Mouse (Mus musculus): ENCODE results near the gene Taf5. TPM values are rescaled to one million over a fixed set of nuclear protein-coding genes. Genes with fewer than 3 reads are reported as not detected.

The Taf5 gene
- polyA plus RNA-seq, 1 experiment, result 2.4 TPM

- Histone ChIP-seq H3K27me3 (ENCODE audit: control insufficient read depth, insufficient read depth, low read length) (no peaks in the 10 kb centered on the region), H3K27ac (ENCODE audit: insufficient read depth, low read length) (no peak overlapping the region), H3K4me3 (ENCODE audit: extremely low read depth, insufficient read depth, insufficient read length) (no peak overlapping the region), H3K36me3 (ENCODE audit: control insufficient read depth, insufficient read depth, low read length) (no peaks in the 10 kb centered on the region), H3K4me1 (ENCODE audit: control insufficient read depth, insufficient read depth, insufficient read length) (peaks cover 3% of the 10 kb centered on the region; the same call in 1 of the 2 replicates)
- TF ChIP-seq CTCF (IDR thresholded peaks at IDR 0.05; ENCODE audit: extremely low read depth, insufficient read depth, insufficient read length, insufficient replicate concordance) (no peak), POLR2A (IDR thresholded peaks at IDR 0.05; ENCODE audit: low read depth, low read length) (no peak)
- DNase-seq (ENCODE audit: low read depth in 1 of 2, low spot score in 2 of 2), result no peak
- 78% methylated on average over 4 of the region's 4 CpGs for WGBS
Measured at GRCm38 (mm10) chr19:47053471-47053870, 14.1 kb upstream of the Taf5 start.

- WGBS, result 70% methylated on average over 1 of the region's 1 CpGs
- Histone ChIP-seq H3K4me1 (ENCODE audit: control insufficient read depth, insufficient read depth, insufficient read length) (no peaks in the 10 kb centered on the region), H3K27ac (ENCODE audit: insufficient read depth, low read length) (no peak overlapping the region), H3K27me3 (ENCODE audit: control insufficient read depth, insufficient read depth, low read length) (no peaks in the 10 kb centered on the region), H3K4me3 (ENCODE audit: extremely low read depth, insufficient read depth, insufficient read length) (no peak overlapping the region), H3K36me3 (ENCODE audit: control insufficient read depth, insufficient read depth, low read length) (no peaks in the 10 kb centered on the region)
- TF ChIP-seq CTCF (IDR thresholded peaks at IDR 0.05; ENCODE audit: extremely low read depth, insufficient read depth, insufficient read length, insufficient replicate concordance) (no peak), POLR2A (IDR thresholded peaks at IDR 0.05; ENCODE audit: low read depth, low read length) (no peak)
- DNase-seq (ENCODE audit: low read depth in 1 of 2, low spot score in 2 of 2), result no peak
Measured at GRCm38 (mm10) chr19:47057684-47058083, 9.9 kb upstream of the Taf5 start.

- peaks cover 3% of the 10 kb centered on the region for H3K4me1 ChIP-seq (ENCODE audit: control insufficient read depth, insufficient read depth, insufficient read length)
- TF ChIP-seq CTCF (IDR thresholded peaks at IDR 0.05; ENCODE audit: extremely low read depth, insufficient read depth, insufficient read length, insufficient replicate concordance) (no peak), POLR2A (IDR thresholded peaks at IDR 0.05; ENCODE audit: low read depth, low read length) (no peak)
- H3K36me3 ChIP-seq (ENCODE audit: control insufficient read depth, insufficient read depth, low read length), result no peaks in the 10 kb centered on the region
- no peak overlapping the region for H3K4me3 ChIP-seq (ENCODE audit: extremely low read depth, insufficient read depth, insufficient read length)
- no peak overlapping the region for H3K27ac ChIP-seq (ENCODE audit: insufficient read depth, low read length)
- DNase-seq (ENCODE audit: low read depth in 1 of 2, low spot score in 2 of 2), result no peak
- WGBS, result 93% methylated on average over 3 of the region's 3 CpGs
- no peaks in the 10 kb centered on the region for H3K27me3 ChIP-seq (ENCODE audit: control insufficient read depth, insufficient read depth, low read length)
Measured at GRCm38 (mm10) chr19:47065860-47066259, 1.7 kb upstream of the Taf5 start.

GRCm38 (mm10) chr19:47067924-47068611, 522 bp downstream of the Taf5 start:
- H3K27ac ChIP-seq (ENCODE audit: insufficient read depth, low read length), result peak overlapping the region; percentile 94
- peaks cover 3% of the 10 kb centered on the region for H3K4me1 ChIP-seq (ENCODE audit: control insufficient read depth, insufficient read depth, insufficient read length)
- H3K27me3 ChIP-seq (ENCODE audit: control insufficient read depth, insufficient read depth, low read length), result no peaks in the 10 kb centered on the region
- H3K4me3 ChIP-seq (ENCODE audit: extremely low read depth, insufficient read depth, insufficient read length), result peak overlapping the region; percentile 98
- under 1% methylated on average over 67 of the region's 72 CpGs for WGBS
- DNase-seq (ENCODE audit: low read depth in 1 of 2, low spot score in 2 of 2), result peak; percentile 61 to 82
- TF ChIP-seq CTCF (IDR thresholded peaks at IDR 0.05; ENCODE audit: extremely low read depth, insufficient read depth, insufficient read length, insufficient replicate concordance) (no peak), POLR2A (IDR thresholded peaks at IDR 0.05; ENCODE audit: low read depth, low read length) (peak; percentile 15)
- H3K36me3 ChIP-seq (ENCODE audit: control insufficient read depth, insufficient read depth, low read length), result peaks cover 8% of the 10 kb centered on the region

- 88% methylated on average over 3 of the region's 3 CpGs for WGBS
- peaks cover 2% of the 10 kb centered on the region; the same call in 1 of the 2 replicates for H3K4me1 ChIP-seq (ENCODE audit: control insufficient read depth, insufficient read depth, insufficient read length)
- DNase-seq (ENCODE audit: low read depth in 1 of 2, low spot score in 2 of 2), result no peak
- H3K4me3 ChIP-seq (ENCODE audit: extremely low read depth, insufficient read depth, insufficient read length), result no peak overlapping the region
- no peak overlapping the region for H3K27ac ChIP-seq (ENCODE audit: insufficient read depth, low read length)
- H3K36me3 ChIP-seq (ENCODE audit: control insufficient read depth, insufficient read depth, low read length), result peaks cover 11% of the 10 kb centered on the region; the same call in 1 of the 2 replicates
- H3K27me3 ChIP-seq (ENCODE audit: control insufficient read depth, insufficient read depth, low read length), result no peaks in the 10 kb centered on the region
- no peak for TF ChIP-seq POLR2A (IDR thresholded peaks at IDR 0.05; ENCODE audit: low read depth, low read length)
- no peak for TF ChIP-seq CTCF (IDR thresholded peaks at IDR 0.05; ENCODE audit: extremely low read depth, insufficient read depth, insufficient read length, insufficient replicate concordance)
Measured at GRCm38 (mm10) chr19:47088226-47088625, 20.7 kb downstream of the Taf5 start.

- Histone ChIP-seq H3K36me3 (ENCODE audit: control insufficient read depth, insufficient read depth, low read length) (peaks cover 6% of the 10 kb centered on the region), H3K27me3 (ENCODE audit: control insufficient read depth, insufficient read depth, low read length) (no peaks in the 10 kb centered on the region), H3K4me3 (ENCODE audit: extremely low read depth, insufficient read depth, insufficient read length) (peak overlapping the region; percentile 77), H3K27ac (ENCODE audit: insufficient read depth, low read length) (peak overlapping the region; percentile 55), H3K4me1 (ENCODE audit: control insufficient read depth, insufficient read depth, insufficient read length) (peaks cover 2% of the 10 kb centered on the region; the same call in 1 of the 2 replicates)
- peak in 1 of 2 experiments; percentile 5 for DNase-seq (ENCODE audit: low read depth in 1 of 2, low spot score in 2 of 2)
- TF ChIP-seq POLR2A (IDR thresholded peaks at IDR 0.05; ENCODE audit: low read depth, low read length) (no peak), CTCF (IDR thresholded peaks at IDR 0.05; ENCODE audit: extremely low read depth, insufficient read depth, insufficient read length, insufficient replicate concordance) (no peak)
- whole genome bisulfite sequencing, result 1% methylated on average over 36 of the region's 36 CpGs
Measured at GRCm38 (mm10) chr19:47089718-47090525, 22.4 kb downstream of the Taf5 start.

Measured in spleen, adult 2 months (tissue).